Mouse (Mus musculus): ENCODE measurements around the gene Acox3.

Acox3 gene

DNA sequence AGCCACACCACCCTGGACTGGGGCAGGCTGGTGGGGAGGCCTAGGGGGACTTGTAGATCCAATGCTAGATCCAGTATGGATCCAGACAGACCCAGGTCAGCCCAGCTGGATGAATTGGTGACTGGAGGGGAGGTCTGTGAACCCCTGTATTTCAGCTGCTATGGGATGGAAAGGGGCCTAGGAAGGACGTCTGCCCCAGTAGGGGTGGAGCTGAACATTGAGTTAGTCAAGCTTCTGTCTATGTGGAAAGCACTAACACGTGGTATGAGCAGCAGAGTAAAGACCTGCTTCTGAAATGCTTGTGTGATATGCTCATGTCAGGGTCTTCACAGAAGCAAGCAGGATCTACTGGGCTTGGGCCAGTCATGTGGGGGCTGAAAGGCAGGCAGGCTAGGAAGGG lies 65.4 kb downstream of the Acox3 start:
- no peak for DNase-seq (ENCODE audit: low spot score in 2 of 2)

GRCm38 (mm10) chr5:35652319-35652718 lies 69.5 kb downstream of the Acox3 start:
- no peak for DNase-seq (ENCODE audit: low spot score in 2 of 2)

- DNase-seq (ENCODE audit: low spot score in 2 of 2): no peak
These were observed 70.0 kb downstream of the Acox3 start for GRCm38 (mm10) chr5:35652872-35653271.

GRCm38 (mm10) chr5:35653743-35654395 lies 71.0 kb downstream of the Acox3 start:
- DNase-seq (ENCODE audit: low spot score in 2 of 2): no peak

GRCm38 (mm10) chr5:35655753-35656485 lies 73.1 kb downstream of the Acox3 start:
- no peak for DNase-seq (ENCODE audit: low spot score in 2 of 2)

DNA sequence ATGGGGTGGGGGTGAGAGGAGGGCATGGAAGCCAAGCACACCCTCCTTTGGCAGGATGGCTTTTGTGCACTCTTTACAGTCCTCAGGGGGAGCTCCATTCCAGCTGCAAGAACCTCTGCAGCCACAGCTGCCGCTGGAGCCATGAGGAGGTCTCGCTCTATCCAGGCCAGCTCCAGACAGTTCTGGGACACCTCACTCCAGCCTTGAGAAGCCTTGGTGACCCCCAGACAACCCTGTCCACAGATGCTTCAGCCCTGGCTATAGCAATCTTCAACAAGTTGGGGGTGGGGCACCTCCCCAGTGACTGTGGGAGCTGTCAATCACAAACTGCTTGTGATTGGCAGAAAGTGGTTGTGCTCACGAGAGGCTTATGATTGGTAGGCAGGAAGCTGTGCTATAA lies 76.7 kb downstream of the Acox3 start:
- DNase-seq (ENCODE audit: low spot score in 2 of 2): no peak

GRCm38 (mm10) chr5:35661210-35661609 lies 78.4 kb downstream of the Acox3 start:
- no peak for DNase-seq (ENCODE audit: low spot score in 2 of 2)

DNA sequence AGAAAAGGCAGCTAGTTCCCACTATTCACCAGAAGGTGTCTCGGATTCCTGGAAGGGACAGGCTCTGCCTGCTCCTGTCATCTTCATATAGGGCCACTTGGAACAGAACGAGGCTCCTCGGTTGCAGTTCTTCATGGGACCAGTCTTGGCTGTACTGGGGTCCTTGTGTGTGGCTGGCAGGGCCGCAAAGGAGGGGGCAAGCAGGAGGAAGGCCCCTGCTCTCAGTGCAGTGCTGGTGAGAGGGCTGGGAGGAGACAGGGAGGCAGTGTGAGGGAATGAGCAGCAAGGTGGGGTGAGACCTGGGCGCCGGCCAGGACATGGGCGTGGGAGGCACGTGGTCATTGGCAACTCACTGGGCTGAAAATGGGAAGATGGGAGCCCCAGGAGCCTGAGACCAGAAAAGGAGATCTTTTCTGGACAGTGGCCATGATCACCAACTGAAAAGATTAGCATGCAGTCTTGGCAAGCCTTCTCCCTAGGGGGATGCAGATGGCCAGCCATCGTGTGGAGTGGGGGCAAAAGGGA lies 79.2 kb downstream of the Acox3 start:
- DNase-seq (ENCODE audit: low spot score in 2 of 2): no peak
